Mouse (Mus musculus): ENCODE measurements at regions not wholly inside any gene's neighbourhood (a gene's known extent, or its start where the extent isn't known, plus 50 kb on each side); places are given as distances from the start of the nearest gene placed in this dataset.

GRCm38 (mm10) chr14:123081016-123081714 lies 97.3 kb upstream of the Tmtc4 start:
- DNase-seq = no peak

- DNase-seq = no peak
Measured at GRCm38 (mm10) chr14:123079733-123080132, 95.9 kb upstream of the Tmtc4 start.

- no peak for DNase-seq
Measured at GRCm38 (mm10) chr14:123078804-123079203, 95.0 kb upstream of the Tmtc4 start.

- no peak for DNase-seq
Measured at GRCm38 (mm10) chr14:123066344-123066743, 82.5 kb upstream of the Tmtc4 start.

GRCm38 (mm10) chr14:123065566-123065965 lies 81.7 kb upstream of the Tmtc4 start:
- DNase-seq = no peak

GRCm38 (mm10) chr14:123065136-123065535 lies 81.3 kb upstream of the Tmtc4 start:
- DNase-seq = no peak

- DNase-seq = no peak
Measured at GRCm38 (mm10) chr14:123062908-123063307, 79.1 kb upstream of the Tmtc4 start.

GRCm38 (mm10) chr14:123056976-123057375 lies 73.1 kb upstream of the Tmtc4 start:
- no peak for DNase-seq

GRCm38 (mm10) chr14:123048451-123048850 lies 64.6 kb upstream of the Tmtc4 start:
- no peak for DNase-seq

- no peak for DNase-seq
Measured at GRCm38 (mm10) chr14:123040046-123040445, 56.2 kb upstream of the Tmtc4 start.

GRCm38 (mm10) chr14:123037444-123037843 lies 53.6 kb upstream of the Tmtc4 start:
- DNase-seq = no peak

Measured in adrenal gland, postnatal 36 days (tissue).